Mouse (Mus musculus) hindbrain, embryonic 12.5 days (tissue): ENCODE results near the gene 1110002E22Rik. TPM values are rescaled to one million over a fixed set of nuclear protein-coding genes. Genes with fewer than 3 reads are reported as not detected.

ENCODE experiments used
- ATAC-seq: fragments of 200-750 bp; cut with Nextera tagmentation; 2 replicates; pipeline ENCODE4 v1.8.0; 2017; ENCODE audit warnings: moderate TSS enrichment; ENCODE audit not compliant: low FRiP score
- H3K27ac ChIP-seq: fragments of 300-500 bp; sonication (generic); 2 replicates; pipeline ENCODE4 v1.5.1; 2016; ENCODE audit warnings: mild to moderate bottlenecking
- H3K27me3 ChIP-seq: fragments of 300-500 bp; sonication (generic); 2 replicates; pipeline ENCODE4 v1.6.1; 2016; ENCODE audit warnings: mild to moderate bottlenecking
- H3K36me3 ChIP-seq: fragments of 300-500 bp; sonication (generic); 2 replicates; pipeline ENCODE4 v1.6.1; 2016; ENCODE audit warnings: mild to moderate bottlenecking
- H3K4me1 ChIP-seq: fragments of 300-500 bp; sonication (generic); 2 replicates; pipeline ENCODE4 v1.6.1; 2016
- H3K4me2 ChIP-seq: fragments of 300-500 bp; sonication (generic); replicated peaks from 2 replicates; pipeline ENCODE4 v1.6.1; 2016; ENCODE audit warnings: mild to moderate bottlenecking
- H3K4me3 ChIP-seq: fragments of 300-500 bp; sonication (generic); 2 replicates; pipeline ENCODE4 v1.5.1; 2016; ENCODE audit warnings: mild to moderate bottlenecking
- H3K9ac ChIP-seq: fragments of 300-500 bp; sonication (generic); 2 replicates; pipeline ENCODE4 v1.6.1; 2016; ENCODE audit warnings: mild to moderate bottlenecking, moderate library complexity
- H3K9me3 ChIP-seq: fragments of 300-500 bp; sonication (generic); replicated peaks from 2 replicates; pipeline ENCODE4 v1.6.1; 2016; ENCODE audit warnings: mild to moderate bottlenecking
- WGBS: fragments of 180-500 bp; shearing (Covaris S2); methylation state at CpG from one replicate; pipeline ENCODE4 v1.1.7; 2016; 5-methylcytosine and 5-hydroxymethylcytosine counted together
- polyA plus RNA-seq: library from polyadenylated mRNA; unstranded; fragments of >200 nt; fragmentation: Nextera tagmentation; extraction: Ambion mirVana; gene quantifications from 2 replicates; pipeline ENCODE4 v1.2.1, GENCODE M21; 2016

Gene 1110002E22Rik
- polyA plus RNA-seq, 1 experiment from 2014 or later: 0.45 TPM

- ATAC-seq: no peak
- Histone ChIP-seq H3K4me2 (no peak overlapping the region), H3K27me3 (no peaks in the 10 kb centered on the region), H3K9me3 (no peaks in the 10 kb centered on the region), H3K9ac (no peak overlapping the region), H3K36me3 (no peaks in the 10 kb centered on the region), H3K4me1 (no peaks in the 10 kb centered on the region), H3K4me3 (no peak overlapping the region), H3K27ac (no peak overlapping the region)
- 83% methylated on average over 3 of the region's 3 CpGs for WGBS
Measured at GRCm38 (mm10) chr3:138095301-138095700, 30.4 kb downstream of the 1110002E22Rik start.

GRCm38 (mm10) chr3:138095718-138096117, 30.9 kb downstream of the 1110002E22Rik start:
- H3K9me3 ChIP-seq: no peaks in the 10 kb centered on the region
- no peaks in the 10 kb centered on the region for H3K36me3 ChIP-seq
- no peak overlapping the region for H3K4me2 ChIP-seq
- H3K9ac ChIP-seq: no peak overlapping the region
- H3K4me3 ChIP-seq: no peak overlapping the region
- no peak overlapping the region for H3K27ac ChIP-seq
- no peaks in the 10 kb centered on the region for H3K27me3 ChIP-seq
- WGBS: 69% methylated on average over 10 of the region's 10 CpGs
- peak; percentile 72; the same call in 1 of the 2 replicates for ATAC-seq
- no peaks in the 10 kb centered on the region for H3K4me1 ChIP-seq

GRCm38 (mm10) chr3:138096263-138097028, 31.6 kb downstream of the 1110002E22Rik start:
- Histone ChIP-seq H3K27me3 (no peaks in the 10 kb centered on the region), H3K4me2 (no peak overlapping the region), H3K4me1 (no peaks in the 10 kb centered on the region), H3K27ac (no peak overlapping the region), H3K9me3 (no peaks in the 10 kb centered on the region), H3K36me3 (no peaks in the 10 kb centered on the region), H3K4me3 (no peak overlapping the region), H3K9ac (no peak overlapping the region)
- 82% methylated on average over 19 of the region's 19 CpGs for WGBS
- ATAC-seq: no peak

- Histone ChIP-seq H3K36me3 (no peaks in the 10 kb centered on the region), H3K4me1 (no peaks in the 10 kb centered on the region), H3K9ac (no peak overlapping the region), H3K4me2 (no peak overlapping the region), H3K9me3 (no peaks in the 10 kb centered on the region), H3K4me3 (no peak overlapping the region), H3K27ac (no peak overlapping the region), H3K27me3 (no peaks in the 10 kb centered on the region)
- no peak for ATAC-seq
- WGBS: 74% methylated on average over 1 of the region's 1 CpGs
Measured at GRCm38 (mm10) chr3:138097718-138098117, 32.9 kb downstream of the 1110002E22Rik start.

GRCm38 (mm10) chr3:138101936-138102335, 37.1 kb downstream of the 1110002E22Rik start:
- no peak overlapping the region for H3K27ac ChIP-seq
- H3K27me3 ChIP-seq: no peaks in the 10 kb centered on the region
- no peaks in the 10 kb centered on the region for H3K36me3 ChIP-seq
- H3K4me1 ChIP-seq: no peaks in the 10 kb centered on the region
- H3K4me3 ChIP-seq: no peak overlapping the region
- WGBS: 95% methylated on average over 4 of the region's 4 CpGs
- no peaks in the 10 kb centered on the region for H3K9me3 ChIP-seq
- no peak for ATAC-seq
- H3K4me2 ChIP-seq: no peak overlapping the region
- no peak overlapping the region for H3K9ac ChIP-seq

- Histone ChIP-seq H3K4me1 (no peaks in the 10 kb centered on the region), H3K27ac (no peak overlapping the region), H3K9ac (no peak overlapping the region), H3K36me3 (no peaks in the 10 kb centered on the region), H3K9me3 (no peaks in the 10 kb centered on the region), H3K27me3 (no peaks in the 10 kb centered on the region), H3K4me3 (no peak overlapping the region), H3K4me2 (no peak overlapping the region)
- no peak for ATAC-seq
- WGBS: 93% methylated on average over 4 of the region's 4 CpGs
Measured at GRCm38 (mm10) chr3:138103690-138104089, 38.8 kb downstream of the 1110002E22Rik start.

- no peak overlapping the region for H3K27ac ChIP-seq
- no peak overlapping the region for H3K4me3 ChIP-seq
- H3K4me1 ChIP-seq: no peaks in the 10 kb centered on the region
- no peak for ATAC-seq
- H3K9me3 ChIP-seq: no peaks in the 10 kb centered on the region
- 72% methylated on average over 5 of the region's 5 CpGs for WGBS
- no peak overlapping the region for H3K9ac ChIP-seq
- no peaks in the 10 kb centered on the region for H3K36me3 ChIP-seq
- H3K27me3 ChIP-seq: no peaks in the 10 kb centered on the region
- no peak overlapping the region for H3K4me2 ChIP-seq
Measured at GRCm38 (mm10) chr3:138105056-138105455, 40.2 kb downstream of the 1110002E22Rik start.

GRCm38 (mm10) chr3:138106887-138107286, 42.0 kb downstream of the 1110002E22Rik start:
- Histone ChIP-seq H3K9me3 (no peaks in the 10 kb centered on the region), H3K4me3 (no peak overlapping the region), H3K9ac (no peak overlapping the region)

GRCm38 (mm10) chr3:138110910-138111782, 46.3 kb downstream of the 1110002E22Rik start:
- no peak overlapping the region for H3K27ac ChIP-seq
- 90% methylated on average over 19 of the region's 19 CpGs for WGBS
- no peak for ATAC-seq
- no peak overlapping the region for H3K9ac ChIP-seq
- no peaks in the 10 kb centered on the region for H3K36me3 ChIP-seq
- H3K9me3 ChIP-seq: no peaks in the 10 kb centered on the region
- H3K4me1 ChIP-seq: no peaks in the 10 kb centered on the region
- no peak overlapping the region for H3K4me3 ChIP-seq
- no peaks in the 10 kb centered on the region for H3K27me3 ChIP-seq
- H3K4me2 ChIP-seq: no peak overlapping the region

More at GRCm38 (mm10) chr3:138106887-138107286, 42.0 kb downstream of the 1110002E22Rik start:
- H3K36me3 ChIP-seq: no peaks in the 10 kb centered on the region
- whole genome bisulfite sequencing: 93% methylated on average over 10 of the region's 10 CpGs
- no peaks in the 10 kb centered on the region for H3K4me1 ChIP-seq
- H3K4me2 ChIP-seq: no peak overlapping the region
- ATAC-seq: no peak
- no peak overlapping the region for H3K27ac ChIP-seq
- no peaks in the 10 kb centered on the region for H3K27me3 ChIP-seq

GRCm38 (mm10) chr3:138114106-138114505, 49.3 kb downstream of the 1110002E22Rik start:
- Histone ChIP-seq H3K4me2 (no peak overlapping the region), H3K4me3 (no peak overlapping the region), H3K27me3 (no peaks in the 10 kb centered on the region), H3K36me3 (no peaks in the 10 kb centered on the region), H3K9ac (no peak overlapping the region), H3K9me3 (no peaks in the 10 kb centered on the region), H3K27ac (no peak overlapping the region), H3K4me1 (no peaks in the 10 kb centered on the region)
- 79% methylated on average over 17 of the region's 17 CpGs for WGBS
- no peak for ATAC-seq

- H3K4me2 ChIP-seq: no peak overlapping the region
- no peaks in the 10 kb centered on the region for H3K4me1 ChIP-seq
- no peak overlapping the region for H3K4me3 ChIP-seq
- no peak overlapping the region for H3K9ac ChIP-seq
- no peaks in the 10 kb centered on the region for H3K36me3 ChIP-seq
- H3K27me3 ChIP-seq: no peaks in the 10 kb centered on the region
- ATAC-seq: no peak
- H3K27ac ChIP-seq: no peak overlapping the region
- 88% methylated on average over 4 of the region's 4 CpGs for WGBS
- no peaks in the 10 kb centered on the region for H3K9me3 ChIP-seq
Measured at GRCm38 (mm10) chr3:138116871-138117270, 52.0 kb downstream of the 1110002E22Rik start.

GRCm38 (mm10) chr3:138118392-138118791, 53.5 kb downstream of the 1110002E22Rik start:
- no peak overlapping the region for H3K4me2 ChIP-seq
- WGBS: 77% methylated on average over 6 of the region's 6 CpGs

More at GRCm38 (mm10) chr3:138118392-138118791, 53.5 kb downstream of the 1110002E22Rik start:
- H3K27me3 ChIP-seq: no peaks in the 10 kb centered on the region
- ATAC-seq: no peak
- H3K4me1 ChIP-seq: no peaks in the 10 kb centered on the region
- H3K27ac ChIP-seq: no peak overlapping the region
- no peaks in the 10 kb centered on the region for H3K36me3 ChIP-seq
- H3K9me3 ChIP-seq: no peaks in the 10 kb centered on the region
- no peak overlapping the region for H3K4me3 ChIP-seq
- no peak overlapping the region for H3K9ac ChIP-seq
